Mouse (Mus musculus): Measurements from ENCODE around the gene Gsc2. TPM values are rescaled to one million over a fixed set of nuclear protein-coding genes. Genes with fewer than 3 reads are reported as not detected.
A peak's percentile ranks its signal among the peaks of the same experiment; 100 is the strongest.

Gene Gsc2
- polyA plus RNA-seq, 1 experiment from 2014 or later = 0.13 TPM

DNA sequence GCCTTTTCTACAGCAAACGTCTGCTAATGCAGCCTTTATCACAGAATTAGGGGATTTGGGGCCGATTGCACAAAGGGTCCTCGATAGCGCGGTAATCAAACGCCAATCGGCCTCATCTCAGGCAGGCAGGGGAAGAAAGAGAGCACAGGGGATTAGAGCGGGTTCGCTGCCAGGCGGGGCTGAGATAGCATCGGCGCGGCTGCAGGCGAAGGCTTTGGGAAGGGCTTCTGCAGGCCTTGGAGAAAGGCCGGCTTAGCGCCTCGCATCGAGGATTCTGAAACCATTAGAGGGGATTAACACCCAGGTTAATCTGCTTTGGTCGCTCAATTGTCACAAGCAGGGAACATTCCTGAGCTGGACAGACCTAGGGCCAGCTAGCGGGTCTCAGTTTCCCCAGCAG, 5.7 kb upstream of the Gsc2 start:
- Histone ChIP-seq H3K9ac (peak overlapping the region; percentile 94), H3K36me3 (peaks cover 12% of the 10 kb centered on the region), H3K27ac (no peak overlapping the region), H3K9me3 (no peaks in the 10 kb centered on the region), H3K4me3 (peak overlapping the region; percentile 87; the same call in 1 of the 2 replicates), H3K4me2 (replicated peaks) (peak overlapping the region; percentile 97), H3K4me1 (peaks cover 23% of the 10 kb centered on the region), H3K27me3 (peaks cover 55% of the 10 kb centered on the region)
- WGBS = 12% methylated on average over 20 of the region's 20 CpGs
- ATAC-seq (ENCODE audit: low FRiP score, low read depth) = no peak

DNA sequence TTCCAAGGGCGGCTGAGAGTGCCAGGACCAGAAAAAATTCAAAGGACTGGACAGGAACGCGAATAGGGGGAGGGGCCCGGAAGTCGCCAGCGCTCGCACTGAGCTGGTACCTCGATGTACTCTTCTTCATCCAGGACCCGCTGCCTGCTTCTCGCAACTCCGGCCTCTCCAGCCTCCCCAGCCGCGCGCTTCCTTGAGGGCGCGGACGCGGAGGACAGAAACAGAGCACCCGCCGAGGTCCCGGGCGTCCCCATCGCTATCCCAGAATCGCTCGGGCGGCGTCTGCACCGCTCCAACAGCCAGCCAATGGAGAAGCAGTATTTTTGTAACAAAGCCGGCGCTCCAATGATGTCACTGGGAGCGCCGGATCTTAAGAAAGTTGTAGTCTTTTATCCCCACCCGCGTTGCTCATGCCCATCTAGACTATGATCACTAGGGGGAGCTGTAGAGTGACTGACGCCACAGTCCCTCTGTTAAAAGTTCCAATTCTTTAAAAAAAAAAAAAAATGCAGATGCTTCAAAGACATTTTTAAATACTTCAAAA, 3.7 kb downstream of the Gsc2 start, which contains the start of gene Ess2:
Gene Ess2, minus strand, starts transcription at position 297 of the 544 bp plus-strand sequence.
- Histone ChIP-seq H3K4me1 (peaks cover 24% of the 10 kb centered on the region), H3K9ac (peak within 1 kb of the TSS; percentile 78), H3K9me3 (no peaks in the 10 kb centered on the region), H3K27me3 (peaks cover 46% of the 10 kb centered on the region), H3K36me3 (peaks cover 34% of the 10 kb centered on the region), H3K27ac (peak within 1 kb of the TSS; percentile 48; the same call in 1 of the 2 replicates), H3K4me3 (peak within 1 kb of the TSS; percentile 75), H3K4me2 (replicated peaks) (peak within 1 kb of the TSS; percentile 98)
- peak; percentile 95 for ATAC-seq (ENCODE audit: low FRiP score, low read depth)
- WGBS = under 1% methylated on average over 35 of the region's 35 CpGs

DNA sequence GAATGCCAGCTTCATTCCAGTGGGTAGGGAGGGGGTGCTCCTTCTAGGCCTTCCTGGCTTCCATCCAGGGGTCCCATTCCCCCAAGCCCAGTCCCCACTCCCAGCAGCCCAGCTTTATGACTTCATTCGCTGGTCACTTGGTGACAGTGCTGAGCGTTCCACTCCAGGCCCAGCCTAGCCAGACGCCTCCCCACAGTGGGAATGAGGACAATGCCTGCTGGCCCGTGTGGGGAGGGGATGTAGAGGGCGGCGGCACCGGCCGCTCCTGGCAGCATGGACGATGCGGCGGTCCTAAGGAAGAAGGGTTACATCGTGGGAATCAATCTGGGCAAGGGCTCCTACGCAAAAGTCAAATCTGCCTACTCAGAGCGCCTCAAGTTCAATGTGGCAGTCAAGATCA, 16.4 kb downstream of the Gsc2 start, which contains the start of the genes Dgcr2 and Tssk2:
Gene Dgcr2, minus strand, starts transcription at position 101 of the 400 bp plus-strand sequence.
Gene Tssk2, plus strand, starts transcription at position 176 of the 400 bp plus-strand sequence.
- Histone ChIP-seq H3K4me2 (replicated peaks) (no peak within 1 kb of the TSS), H3K4me3 (no peak within 1 kb of the TSS), H3K4me1 (no peaks in the 10 kb centered on the region), H3K36me3 (peaks cover 53% of the 10 kb centered on the region), H3K27me3 (no peaks in the 10 kb centered on the region), H3K9me3 (no peaks in the 10 kb centered on the region), H3K27ac (no peak within 1 kb of the TSS), H3K9ac (no peak within 1 kb of the TSS)
- ATAC-seq (ENCODE audit: low FRiP score, low read depth) = no peak
- WGBS = 91% methylated on average over 14 of the region's 14 CpGs

DNA sequence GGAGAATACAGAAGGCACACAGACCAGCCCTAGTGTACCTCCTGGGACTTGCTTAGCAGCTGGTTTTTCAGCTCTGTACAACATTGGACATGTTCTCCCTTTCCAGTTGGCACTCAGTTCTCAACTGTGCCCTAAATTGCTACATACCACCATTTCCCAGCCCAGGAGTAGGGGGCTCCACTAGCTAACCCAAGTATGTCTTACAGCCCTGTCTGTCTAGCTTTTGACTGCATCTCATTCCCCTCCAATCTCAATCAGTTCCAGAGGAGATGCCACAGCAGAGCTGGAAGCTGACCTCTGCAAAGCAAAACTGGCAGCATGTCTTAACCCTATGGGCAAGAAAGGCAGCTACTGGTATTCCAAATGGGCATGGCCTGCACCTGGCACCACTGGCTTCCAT, 18.8 kb downstream of the Gsc2 start:
- H3K4me1 ChIP-seq = peaks cover 9% of the 10 kb centered on the region
- H3K4me2 ChIP-seq (replicated peaks) = no peak overlapping the region
- no peak overlapping the region for H3K4me3 ChIP-seq
- no peak for ATAC-seq (ENCODE audit: low FRiP score, low read depth)
- no peak overlapping the region for H3K27ac ChIP-seq
- no peak overlapping the region for H3K9ac ChIP-seq
- H3K9me3 ChIP-seq = no peaks in the 10 kb centered on the region
- peaks cover 29% of the 10 kb centered on the region for H3K36me3 ChIP-seq
- H3K27me3 ChIP-seq = no peaks in the 10 kb centered on the region

DNA sequence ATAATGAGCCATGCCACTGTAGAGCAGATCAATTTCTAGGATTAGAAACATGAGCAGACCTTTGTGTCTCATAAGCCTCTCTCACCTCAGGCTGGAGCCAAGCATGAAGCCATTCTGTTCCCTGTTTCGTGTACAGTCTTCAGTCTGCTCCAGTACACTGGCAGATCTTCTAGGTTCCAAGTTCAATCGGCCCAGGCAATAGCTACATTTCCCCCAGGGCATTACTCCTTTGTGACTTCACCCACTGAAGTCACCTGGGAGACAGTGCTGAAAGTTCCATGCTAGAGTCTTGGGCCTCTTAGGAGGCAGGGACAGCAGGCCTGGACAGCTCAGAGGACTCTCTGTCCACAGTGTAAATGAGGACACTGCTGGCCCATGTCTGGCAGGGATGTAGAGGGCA, 20.9 kb downstream of the Gsc2 start, which contains the start of gene Tssk1:
Gene Tssk1, plus strand, starts transcription at position 301 of the 400 bp plus-strand sequence.
- no peak within 1 kb of the TSS for H3K4me2 ChIP-seq (replicated peaks)
- no peak within 1 kb of the TSS for H3K27ac ChIP-seq
- H3K4me1 ChIP-seq = peaks cover 22% of the 10 kb centered on the region
- H3K9ac ChIP-seq = no peak within 1 kb of the TSS
- no peak for ATAC-seq (ENCODE audit: low FRiP score, low read depth)
- no peaks in the 10 kb centered on the region for H3K9me3 ChIP-seq
- H3K36me3 ChIP-seq = peaks cover 12% of the 10 kb centered on the region
- 93% methylated on average over 2 of the region's 2 CpGs for WGBS
- H3K27me3 ChIP-seq = no peaks in the 10 kb centered on the region
- no peak within 1 kb of the TSS for H3K4me3 ChIP-seq

DNA sequence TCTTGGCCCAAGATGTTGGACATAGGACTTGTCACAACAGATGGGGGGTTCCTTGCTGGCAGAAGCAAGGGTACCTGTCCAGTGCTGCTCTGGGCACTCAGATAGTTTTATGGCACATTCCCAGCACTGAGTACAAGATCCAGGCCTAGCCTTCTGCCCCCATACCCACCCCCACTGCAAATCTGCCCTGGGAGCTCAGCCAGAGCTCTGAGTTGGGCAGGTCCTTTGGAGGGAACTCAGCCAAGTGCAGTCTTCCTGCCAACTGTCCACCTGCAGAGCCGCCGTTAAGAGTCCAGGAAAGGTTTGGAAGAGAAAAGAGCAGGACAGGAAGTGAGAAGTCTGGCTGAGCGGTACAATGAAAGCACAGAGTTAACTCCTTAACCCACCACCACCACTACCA, 22.3 kb downstream of the Gsc2 start:
- no peaks in the 10 kb centered on the region for H3K9me3 ChIP-seq
- H3K9ac ChIP-seq = no peak overlapping the region
- no peak for ATAC-seq (ENCODE audit: low FRiP score, low read depth)
- peaks cover 5% of the 10 kb centered on the region; the same call in 1 of the 2 replicates for H3K36me3 ChIP-seq
- 59% methylated on average over 3 of the region's 3 CpGs for WGBS
- peak overlapping the region; percentile 48; the same call in 1 of the 2 replicates for H3K27ac ChIP-seq
- no peaks in the 10 kb centered on the region for H3K27me3 ChIP-seq
- H3K4me3 ChIP-seq = no peak overlapping the region
- H3K4me2 ChIP-seq (replicated peaks) = no peak overlapping the region
- H3K4me1 ChIP-seq = peaks cover 22% of the 10 kb centered on the region

DNA sequence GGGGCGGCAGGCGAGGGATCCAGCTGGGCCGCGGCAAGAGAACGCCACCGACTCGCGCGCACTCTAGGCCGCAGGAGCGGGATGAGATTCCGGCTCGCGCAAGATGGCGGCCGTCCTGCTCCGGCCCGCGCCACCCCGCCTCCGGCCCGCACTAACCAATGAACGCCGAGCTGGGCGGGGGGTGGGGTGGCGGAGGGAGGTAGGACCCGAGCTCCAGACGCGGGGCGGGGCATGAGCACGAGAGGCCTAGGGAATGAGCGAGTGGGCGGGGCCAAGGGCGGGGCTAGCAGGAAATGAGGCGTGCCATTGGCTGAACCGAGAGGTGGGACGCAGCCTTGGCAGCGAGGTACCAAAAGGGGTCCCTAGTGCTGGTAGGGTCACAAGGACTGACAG, 23.3 kb downstream of the Gsc2 start, which contains the start of gene Gm20518:
Gene Gm20518, minus strand, starts transcription at position 105 of the 393 bp plus-strand sequence.
- WGBS = under 1% methylated on average over 37 of the region's 38 CpGs
- H3K27ac ChIP-seq = peak within 1 kb of the TSS; percentile 96
- peak within 1 kb of the TSS; percentile 98 for H3K4me3 ChIP-seq
- peak within 1 kb of the TSS; percentile 98 for H3K9ac ChIP-seq
- peaks cover 25% of the 10 kb centered on the region for H3K4me1 ChIP-seq
- H3K27me3 ChIP-seq = no peaks in the 10 kb centered on the region
- peak; percentile 96 for ATAC-seq (ENCODE audit: low FRiP score, low read depth)
- no peaks in the 10 kb centered on the region for H3K9me3 ChIP-seq
- peak within 1 kb of the TSS; percentile 91 for H3K4me2 ChIP-seq (replicated peaks)
- peaks cover 5% of the 10 kb centered on the region; the same call in 1 of the 2 replicates for H3K36me3 ChIP-seq

DNA sequence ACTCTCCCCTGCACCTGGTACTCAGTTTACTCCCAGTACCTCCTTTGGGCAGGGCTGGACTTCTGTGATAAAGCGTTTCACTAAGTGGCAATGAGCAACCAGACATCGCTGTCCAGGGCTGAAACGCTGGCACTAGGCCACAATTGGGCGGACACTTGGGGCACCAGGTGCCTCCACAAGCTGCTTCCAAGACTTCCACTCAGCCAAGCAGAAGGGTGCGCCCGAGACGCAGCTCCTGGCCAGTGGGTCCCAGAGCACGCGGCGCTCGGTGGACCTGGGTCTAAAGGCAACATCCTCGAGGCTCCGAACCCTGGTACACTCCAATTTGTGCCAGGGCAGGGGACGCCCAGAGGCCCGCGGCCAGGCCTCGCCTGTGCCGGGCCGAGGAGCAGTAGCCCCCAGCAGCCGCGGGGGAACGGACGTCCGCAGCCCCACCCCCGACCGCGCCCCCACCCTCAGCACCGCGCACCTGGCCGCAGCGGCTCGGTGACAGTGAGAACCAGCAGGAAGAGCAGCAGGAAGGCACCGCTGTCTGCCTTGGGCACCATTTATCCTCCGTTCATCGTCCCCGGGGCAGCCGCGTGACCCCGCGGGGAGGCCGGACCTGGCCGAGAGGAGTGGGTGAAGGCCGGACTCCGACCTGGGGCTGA, 23.8 kb downstream of the Gsc2 start:
- peak overlapping the region; percentile 98 for H3K9ac ChIP-seq
- peak overlapping the region; percentile 96 for H3K27ac ChIP-seq
- WGBS = under 1% methylated on average over 44 of the region's 44 CpGs
- ATAC-seq (ENCODE audit: low FRiP score, low read depth) = peak; percentile 68
- no peaks in the 10 kb centered on the region for H3K9me3 ChIP-seq
- H3K27me3 ChIP-seq = no peaks in the 10 kb centered on the region
- peaks cover 5% of the 10 kb centered on the region; the same call in 1 of the 2 replicates for H3K36me3 ChIP-seq
- H3K4me3 ChIP-seq = peak overlapping the region; percentile 98
- peak overlapping the region; percentile 91 for H3K4me2 ChIP-seq (replicated peaks)
- peaks cover 25% of the 10 kb centered on the region for H3K4me1 ChIP-seq

DNA sequence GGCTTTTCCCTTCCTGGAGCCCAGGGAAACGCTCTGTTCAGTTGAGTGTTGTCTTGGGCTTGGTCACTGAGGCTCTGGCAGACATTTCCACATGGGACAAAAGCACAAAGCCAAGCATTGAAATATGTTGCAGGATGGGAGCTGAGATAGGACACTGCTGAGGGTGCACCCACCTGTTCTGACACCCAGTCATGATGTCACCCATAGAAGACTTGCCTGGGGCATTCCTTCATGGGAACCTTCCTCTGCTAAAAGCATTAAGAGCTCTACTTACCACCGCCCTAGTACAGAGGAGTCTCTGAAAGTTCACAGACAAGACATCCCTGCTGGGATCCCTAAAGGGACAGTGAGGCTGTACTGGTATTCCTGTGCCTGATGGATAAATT, 24.5 kb downstream of the Gsc2 start:
- H3K27me3 ChIP-seq = no peaks in the 10 kb centered on the region
- peak overlapping the region; percentile 98 for H3K9ac ChIP-seq
- 46% methylated on average over 2 of the region's 2 CpGs for WGBS
- H3K9me3 ChIP-seq = no peaks in the 10 kb centered on the region
- ATAC-seq (ENCODE audit: low FRiP score, low read depth) = no peak
- peaks cover 25% of the 10 kb centered on the region for H3K4me1 ChIP-seq
- H3K4me2 ChIP-seq (replicated peaks) = peak overlapping the region; percentile 91
- no peak overlapping the region for H3K27ac ChIP-seq
- peak overlapping the region; percentile 98 for H3K4me3 ChIP-seq
- H3K36me3 ChIP-seq = peaks cover 12% of the 10 kb centered on the region

DNA sequence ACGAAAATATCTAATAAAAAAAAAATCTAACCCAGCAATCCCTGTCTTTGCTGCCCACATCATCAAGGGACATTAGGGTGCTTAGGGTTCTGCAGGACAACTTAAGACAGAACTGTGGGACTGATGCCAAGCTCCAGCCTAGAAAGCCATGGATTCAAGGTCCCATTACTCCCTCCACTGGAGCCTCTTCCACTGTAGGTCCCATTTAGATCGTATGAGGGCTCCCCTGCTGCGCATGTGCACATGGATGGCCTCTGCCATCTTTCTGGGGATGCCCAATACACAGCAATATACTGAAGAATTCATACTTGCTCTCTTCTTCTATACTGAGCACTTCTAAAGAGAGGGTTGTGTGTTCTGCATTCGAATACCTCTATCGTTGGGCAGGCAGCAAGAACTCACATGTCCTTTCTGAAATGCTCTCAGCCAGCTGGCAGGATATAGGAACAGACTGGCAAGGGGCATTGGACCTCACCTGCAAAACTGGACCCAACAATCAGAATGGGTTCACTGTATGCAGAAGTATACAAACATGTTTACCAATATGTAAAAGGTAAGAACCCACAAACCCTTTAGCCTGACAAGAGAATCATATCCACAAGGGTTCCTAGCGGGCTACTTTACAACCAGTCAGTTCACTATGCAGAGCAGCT, 25.0 kb downstream of the Gsc2 start:
- Histone ChIP-seq H3K4me3 (peak overlapping the region; percentile 98), H3K4me1 (peaks cover 25% of the 10 kb centered on the region), H3K4me2 (replicated peaks) (peak overlapping the region; percentile 91), H3K27ac (no peak overlapping the region), H3K9ac (peak overlapping the region; percentile 98), H3K27me3 (no peaks in the 10 kb centered on the region), H3K36me3 (peaks cover 17% of the 10 kb centered on the region), H3K9me3 (no peaks in the 10 kb centered on the region)
- WGBS = 85% methylated on average over 6 of the region's 6 CpGs
- ATAC-seq (ENCODE audit: low FRiP score, low read depth) = no peak

DNA sequence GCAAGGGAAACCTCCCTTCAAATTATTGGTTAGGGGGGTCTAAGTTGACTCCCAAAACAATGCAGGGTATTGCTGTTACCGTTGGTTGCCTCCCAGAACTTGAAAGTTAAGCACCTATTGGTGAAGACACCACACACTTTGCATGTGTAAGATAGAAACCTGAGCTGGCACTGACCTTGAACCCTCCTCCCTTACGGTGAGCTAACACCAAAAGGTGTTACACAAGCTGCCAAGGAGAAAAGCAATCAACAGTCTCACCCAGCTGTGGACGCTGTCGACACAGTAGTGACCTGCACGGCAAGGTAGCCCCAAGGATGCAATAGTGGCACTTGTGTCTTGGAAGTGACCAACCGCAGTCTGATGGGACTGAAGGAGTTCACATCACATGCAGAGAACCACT, 30.7 kb downstream of the Gsc2 start:
- Histone ChIP-seq H3K9ac (no peak overlapping the region), H3K4me3 (no peak overlapping the region), H3K4me1 (peaks cover 7% of the 10 kb centered on the region), H3K4me2 (replicated peaks) (no peak overlapping the region), H3K36me3 (peaks cover 35% of the 10 kb centered on the region), H3K9me3 (no peaks in the 10 kb centered on the region), H3K27ac (no peak overlapping the region), H3K27me3 (no peaks in the 10 kb centered on the region)
- ATAC-seq (ENCODE audit: low FRiP score, low read depth) = no peak
- WGBS = 82% methylated on average over 6 of the region's 6 CpGs

DNA sequence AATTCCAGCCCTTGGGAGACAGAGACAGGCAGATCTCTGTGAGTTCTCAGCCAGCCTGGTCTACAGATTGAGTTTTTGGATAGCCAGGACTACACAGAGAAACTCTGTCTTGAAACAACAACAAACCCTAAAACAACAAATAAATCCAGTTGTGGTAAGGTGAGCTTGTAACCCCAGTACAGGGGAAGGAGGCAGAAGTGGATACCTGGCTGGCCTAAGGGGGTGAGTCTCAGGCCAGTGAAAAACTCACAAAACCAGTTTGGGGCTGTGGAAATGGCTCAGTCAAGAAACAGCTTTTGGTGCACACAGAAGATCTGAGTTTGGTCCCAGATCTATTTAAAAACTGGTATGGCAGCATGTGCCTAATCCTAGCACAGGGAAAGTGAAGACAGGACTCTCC, 32.7 kb downstream of the Gsc2 start:
- Histone ChIP-seq H3K4me1 (peaks cover 7% of the 10 kb centered on the region), H3K9ac (no peak overlapping the region), H3K36me3 (peaks cover 54% of the 10 kb centered on the region), H3K27ac (no peak overlapping the region), H3K27me3 (no peaks in the 10 kb centered on the region), H3K4me3 (no peak overlapping the region), H3K4me2 (replicated peaks) (no peak overlapping the region), H3K9me3 (no peaks in the 10 kb centered on the region)
- ATAC-seq (ENCODE audit: low FRiP score, low read depth) = no peak

Data from limb, embryonic 13.5 days (tissue).